Mouse (Mus musculus) spleen, postnatal 4 days (tissue): ENCODE data around the gene Vmn2r37.
"Not testable (repeated sequence)": the region's sequence is repeated elsewhere in the genome, so short reads cannot be mapped to it uniquely, and the experiment has no call there.

ENCODE experiments used
- DNase-seq, 2 experiments: peaks; one replicate each; pipeline ENCODE4 v3.0.0; 2022; ENCODE audit warnings: low spot score in 2 of 2

Gene Vmn2r37

DNA sequence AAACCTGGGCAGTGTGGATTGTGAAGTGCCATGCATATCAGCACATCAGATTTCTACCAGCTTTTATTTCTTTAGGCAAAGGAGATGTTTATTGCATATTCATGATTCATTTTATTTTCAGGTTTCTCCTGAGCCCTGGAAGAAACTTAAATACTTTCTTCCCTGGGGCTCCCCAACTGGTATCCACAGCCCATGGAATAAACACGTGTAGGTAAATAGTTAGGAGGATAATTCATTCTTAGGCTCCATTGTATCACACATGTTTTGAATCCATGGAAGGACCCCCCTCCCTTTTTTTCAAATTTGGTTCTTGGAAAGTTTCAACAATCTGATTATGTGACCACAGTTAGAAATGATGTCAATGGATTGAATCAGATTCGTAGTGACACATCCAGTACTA lies at the start of gene Vmn2r37:
Gene Vmn2r37, minus strand, starts transcription at position 101 of the 400 bp plus-strand sequence.
- DNase-seq: not testable (repeated sequence)
